10 mouse cellular contexts compared by ENCODE assay signal in the genomic region with DNA sequence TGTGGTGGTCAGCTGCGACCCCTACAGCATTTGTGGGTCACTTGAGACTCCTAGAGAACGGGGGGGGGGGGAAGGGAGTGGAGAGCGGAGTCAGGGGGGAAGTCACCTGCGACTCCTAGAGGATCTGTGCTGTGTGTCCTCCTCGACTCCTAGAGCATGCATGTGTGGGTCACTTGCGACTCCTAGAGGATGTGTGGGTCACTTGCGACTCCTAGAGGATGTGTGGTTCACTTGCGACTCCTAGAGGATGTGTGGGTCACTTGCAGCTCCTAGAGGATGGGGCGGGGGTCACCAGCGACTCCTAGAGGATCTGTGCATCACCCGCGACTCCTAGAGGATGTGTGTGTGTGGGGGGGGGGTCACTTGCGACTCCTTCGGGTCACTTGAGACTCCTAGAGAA. TPM values are rescaled to one million over a fixed set of nuclear protein-coding genes. Genes with fewer than 3 reads are reported as not detected.
DNase-seq lines count a peak whose midpoint lies in the region; ATAC-seq and TF ChIP-seq lines count a peak whose summit lies in the region.
"Had no signal": no experiment of that assay in that cellular context is flagged by ENCODE, and none has a peak within 500 bp of the region (broad histone marks: within the 10 kb centered on the region; RNA-seq: fewer than 3 reads in every experiment).

No protein-coding gene starts in this region.

- no peak overlapping the region for H3K27ac ChIP-seq in CH12.LX (ENCODE audit: insufficient read depth, low read depth)
- H3K27ac ChIP-seq in bone marrow, adult 2 months (ENCODE audit: control insufficient read depth, insufficient read depth, low read depth, low read length, poor library complexity): no peak overlapping the region
- no peak overlapping the region for H3K27ac ChIP-seq in liver, adult 2 months (replicated peaks; ENCODE audit: insufficient read depth, low read depth, low read length)
- H3K27ac ChIP-seq in hindbrain, embryonic 14.5 days: no peak overlapping the region

- no peaks in the 10 kb centered on the region for H3K27me3 ChIP-seq in CH12.LX (replicated peaks)
- no peaks in the 10 kb centered on the region for H3K27me3 ChIP-seq in liver, adult 2 months (ENCODE audit: control insufficient read depth, insufficient read depth, low read length)
- H3K27me3 ChIP-seq in hindbrain, embryonic 14.5 days (ENCODE audit: control insufficient read depth, insufficient read depth, low read length): no peaks in the 10 kb centered on the region

- TF ChIP-seq CTCF in CH12.LX (conservative IDR thresholded peaks at IDR 0.05 in 1 of 2, IDR thresholded peaks at IDR 0.05 in 1 of 2; ENCODE audit: low read depth in 2 of 2, low read length in 2 of 2): peak; percentile 67 to 99
- TF ChIP-seq CTCF in bone marrow, adult 2 months (IDR thresholded peaks at IDR 0.05; ENCODE audit: control insufficient read depth, insufficient read depth, low read length): peak; percentile 91
- peak; percentile 97 for TF ChIP-seq CTCF in liver, adult 2 months (IDR thresholded peaks at IDR 0.05; ENCODE audit: low read depth, low read length)

- H3K4me2 ChIP-seq in CH12.LX (ENCODE audit: insufficient read depth, low read depth, poor library complexity, severe bottlenecking): no peak overlapping the region
- H3K4me2 ChIP-seq in hindbrain, embryonic 14.5 days (replicated peaks): no peak overlapping the region

- H3K9me3 ChIP-seq in CH12.LX (replicated peaks; ENCODE audit: low read length): no peaks in the 10 kb centered on the region
- H3K9me3 ChIP-seq in hindbrain, embryonic 14.5 days (ENCODE audit: control insufficient read depth, low read length): no peaks in the 10 kb centered on the region

- in situ Hi-C loops in CH12.LX (cut with MboI; ENCODE audit: low pct_ligation_motif_present, low pct_unique_long_range_greater_than_20kb, low sequenced_read_pairs): loop anchor here (5.0 to 10.0 kb wide), 3 partner anchors 165 to 627 kb away; no protein-coding TSS in a partner anchor

- no peak for TF ChIP-seq POLR2A in CH12.LX (IDR thresholded peaks at IDR 0.05; ENCODE audit: low read depth, low read length)
- TF ChIP-seq POLR2A in bone marrow, adult 2 months (IDR thresholded peaks at IDR 0.05; ENCODE audit: borderline replicate concordance, control insufficient read depth, low read depth, low read length): no peak
- no peak for TF ChIP-seq POLR2A in liver, adult 2 months (IDR thresholded peaks at IDR 0.05; ENCODE audit: extremely low read depth, insufficient read depth, low read length)

- no peaks in the 10 kb centered on the region for H3K79me2 ChIP-seq in CH12.LX (replicated peaks; ENCODE audit: control insufficient read depth, extremely low read depth, insufficient read depth, poor library complexity, severe bottlenecking)
- no peaks in the 10 kb centered on the region for H3K79me2 ChIP-seq in liver, adult 2 months (ENCODE audit: control insufficient read depth, insufficient read depth, low read length)

- no peak for TF ChIP-seq EP300 in CH12.LX (IDR thresholded peaks at IDR 0.05; ENCODE audit: low read length)

- dilution Hi-C loops in CH12.LX (cut with MboI; ENCODE audit: extremely low pct_ligation_motif_present, extremely low pct_unique_long_range_greater_than_20kb, low sequenced_read_pairs): no loop called here

- ATAC-seq in neutrophil, adult 5-6 weeks (ENCODE audit: extremely low read depth, insufficient number of reproducible peaks, low FRiP score, poor library complexity, severe bottlenecking): peak; percentile 81
- ATAC-seq in hindbrain, embryonic 14.5 days (ENCODE audit: low FRiP score): no peak

- TF ChIP-seq RAD21 in CH12.LX (IDR thresholded peaks at IDR 0.05; ENCODE audit: low read depth, low read length): peak; percentile 92

- 55% methylated on average over 14 of the region's 14 CpGs for WGBS in bone marrow, adult 2 months
- 49% methylated on average over 14 of the region's 14 CpGs for WGBS in liver, adult 2 months
- 62% methylated on average over 14 of the region's 14 CpGs for whole genome bisulfite sequencing in hindbrain, embryonic 14.5 days

- H3K4me3 ChIP-seq in CH12.LX (replicated peaks in 1 of 3; ENCODE audit: low read depth in 2 of 3, low read length in 2 of 3, poor library complexity in 1 of 3): no peak overlapping the region
- no peak overlapping the region for H3K4me3 ChIP-seq in bone marrow, adult 2 months (replicated peaks; ENCODE audit: control insufficient read depth, low read depth, low read length)
- no peak overlapping the region for H3K4me3 ChIP-seq in liver, adult 2 months (ENCODE audit: insufficient read depth, low read depth, low read length)
- no peak overlapping the region for H3K4me3 ChIP-seq in hindbrain, embryonic 14.5 days (replicated peaks; ENCODE audit: low read length)
- H3K4me3 ChIP-seq: erythroblast, embryonic 14.5 days had no signal

- H3K36me3 ChIP-seq in CH12.LX (replicated peaks in 1 of 2; ENCODE audit: control insufficient read depth in 1 of 2, insufficient read depth in 1 of 2, low read length in 1 of 2): no peaks in the 10 kb centered on the region
- no peaks in the 10 kb centered on the region for H3K36me3 ChIP-seq in liver, adult 2 months (ENCODE audit: control insufficient read depth, insufficient read depth, low read length)
- H3K36me3 ChIP-seq in hindbrain, embryonic 14.5 days (replicated peaks; ENCODE audit: control insufficient read depth, insufficient read depth): no peaks in the 10 kb centered on the region

- DNase-seq in layer of hippocampus, adult 11-12 months (ENCODE audit: low spot score): peak; percentile 47
- no peak for DNase-seq in layer of hippocampus, adult 8-10 months (ENCODE audit: low spot score in 2 of 2)
- peak; percentile 87 for DNase-seq in CH12.LX (ENCODE audit: extremely low read depth)
- DNase-seq in heart, adult 9 months (ENCODE audit: low spot score in 2 of 2): peak; percentile 40 to 44
- peak; percentile 76 for DNase-seq in liver, adult 2 months (ENCODE audit: extremely low read depth, low read depth, low spot score)
- DNase-seq in hindbrain, embryonic 14.5 days (ENCODE audit: low spot score): no peak

- peaks cover 0 to under 1% of the 10 kb centered on the region in 2 experiments; a peak in 1 of 4 replicates for H3K4me1 ChIP-seq in CH12.LX (ENCODE audit: control insufficient read depth in 1 of 2, insufficient read depth in 2 of 2)
- H3K4me1 ChIP-seq in bone marrow, adult 2 months (ENCODE audit: control insufficient read depth, insufficient read depth, low read length): no peaks in the 10 kb centered on the region
- no peaks in the 10 kb centered on the region for H3K4me1 ChIP-seq in liver, adult 2 months (ENCODE audit: control insufficient read depth, insufficient read depth, low read length)
- H3K4me1 ChIP-seq in hindbrain, embryonic 14.5 days (replicated peaks; ENCODE audit: control insufficient read depth, insufficient read depth, low read length): no peaks in the 10 kb centered on the region

- no peak overlapping the region for H3K9ac ChIP-seq in CH12.LX (ENCODE audit: insufficient read depth, low read depth)
- no peak overlapping the region for H3K9ac ChIP-seq in liver, adult 2 months (ENCODE audit: low read depth, low read length)
- no peak overlapping the region for H3K9ac ChIP-seq in hindbrain, embryonic 14.5 days

TF ChIP-seq in CH12.LX, 34 proteins besides CTCF, POLR2A, EP300 and RAD21 (continues in another document):
- TF ChIP-seq BHLHE40 (IDR thresholded peaks at IDR 0.05; ENCODE audit: low read depth, low read length) (peak; percentile 67; the same call in 1 of the 2 replicates), GABPA (IDR thresholded peaks at IDR 0.05; ENCODE audit: insufficient replicate concordance, low read depth, low read length) (no peak)

RNA-seq across cellular contexts. Expression of a gene that starts 2.0 kb away (rescaled TPM):
- not detected for total RNA-seq in layer of hippocampus, adult 8-10 months (2022)
- total RNA-seq in CH12.LX (2012; rRNA removed) (0.08 and 0.17 TPM in 2 replicates), CH12.LX (2014; rRNA removed) (not detected in 2 replicates)
- polyA plus RNA-seq in CH12.LX (2012; ENCODE audit: insufficient read length, low read depth): 0.55 and 0.77 TPM in 2 replicates
- polyA plus RNA-seq in bone marrow, adult 2 months (2011; ENCODE audit: insufficient read depth, insufficient read length, low replicate concordance, missing spikeins): 1.4 TPM in 1 of 2 replicates, not detected in the other
- not detected in 2 replicates for total RNA-seq in liver, adult 2 months (2014; rRNA removed)
- not detected in 2 replicates for polyA plus RNA-seq in liver, adult 2 months (2012; rRNA removed)
- not detected in 2 replicates for total RNA-seq in neutrophil, adult 5-6 weeks (2017)
- not detected in 2 replicates for polyA plus RNA-seq in hindbrain, embryonic 14.5 days (2014; fragmentation: Nextera tagmentation; extraction: Ambion mirVana)
- polyA plus RNA-seq: erythroblast, embryonic 14.5 days; neural tube, embryonic 14.5 days had no signal

RNA-seq across cellular contexts. Expression of a gene that starts 11.3 kb away (rescaled TPM):
- 10 to 100 TPM; 35.0 to 38.8 (median 37.4) TPM for total RNA-seq in layer of hippocampus, adult 8-10 months (2022)
- total RNA-seq in CH12.LX (2012; rRNA removed) (19.8 and 26.5 TPM in 2 replicates), CH12.LX (2014; rRNA removed) (10.6 and 11.3 TPM in 2 replicates)
- 19.2 and 23.8 TPM in 2 replicates for polyA plus RNA-seq in CH12.LX (2012; ENCODE audit: insufficient read length, low read depth)
- 17.1 and 27.6 TPM in 2 replicates for polyA plus RNA-seq in bone marrow, adult 2 months (2011; ENCODE audit: insufficient read depth, insufficient read length, low replicate concordance, missing spikeins)
- 9.5 and 14.9 TPM in 2 replicates for total RNA-seq in liver, adult 2 months (2014; rRNA removed)
- 23.4 and 28.0 TPM in 2 replicates for polyA plus RNA-seq in liver, adult 2 months (2012; rRNA removed)
- total RNA-seq in neutrophil, adult 5-6 weeks (2017): 32.7 and 34.8 TPM in 2 replicates
- polyA plus RNA-seq in hindbrain, embryonic 14.5 days (2014; fragmentation: Nextera tagmentation; extraction: Ambion mirVana): 15.0 and 15.5 TPM in 2 replicates

RNA-seq across cellular contexts. Expression of a gene that starts 44.1 kb away (rescaled TPM):
- 1 to 10 TPM; 4.3 to 6.2 (median 5.3) TPM for total RNA-seq in layer of hippocampus, adult 8-10 months (2022)
- total RNA-seq in CH12.LX (2012; rRNA removed): 7.9 and 8.3 TPM in 2 replicates
- 5.9 and 9.7 TPM in 2 replicates for total RNA-seq in CH12.LX (2014; rRNA removed)
- 11.9 and 12.2 TPM in 2 replicates for polyA plus RNA-seq in CH12.LX (2012; ENCODE audit: insufficient read length, low read depth)
- polyA plus RNA-seq in bone marrow, adult 2 months (2011; ENCODE audit: insufficient read depth, insufficient read length, low replicate concordance, missing spikeins): 8.1 and 23.2 TPM in 2 replicates
- 2.0 and 3.0 TPM in 2 replicates for total RNA-seq in liver, adult 2 months (2014; rRNA removed)
- 2.7 and 3.2 TPM in 2 replicates for polyA plus RNA-seq in liver, adult 2 months (2012; rRNA removed)
- total RNA-seq in neutrophil, adult 5-6 weeks (2017): 11.5 and 15.1 TPM in 2 replicates
- 7.4 and 8.3 TPM in 2 replicates for polyA plus RNA-seq in hindbrain, embryonic 14.5 days (2014; fragmentation: Nextera tagmentation; extraction: Ambion mirVana)

RNA-seq across cellular contexts. Expression of a gene that starts 59.0 kb away (rescaled TPM):
- total RNA-seq in layer of hippocampus, adult 8-10 months (2022): 1 to 10 TPM; 4.3 to 5.9 (median 5.0) TPM
- total RNA-seq in CH12.LX (2012; rRNA removed) (1.9 and 3.6 TPM in 2 replicates), CH12.LX (2014; rRNA removed) (1.2 TPM in 2 replicates)
- polyA plus RNA-seq in CH12.LX (2012; ENCODE audit: insufficient read length, low read depth): 2.1 and 2.8 TPM in 2 replicates
- 5.7 and 16.5 TPM in 2 replicates for polyA plus RNA-seq in bone marrow, adult 2 months (2011; ENCODE audit: insufficient read depth, insufficient read length, low replicate concordance, missing spikeins)
- 31.9 and 37.9 TPM in 2 replicates for total RNA-seq in liver, adult 2 months (2014; rRNA removed)
- polyA plus RNA-seq in liver, adult 2 months (2012; rRNA removed): 19.1 and 20.1 TPM in 2 replicates
- total RNA-seq in neutrophil, adult 5-6 weeks (2017): 24.3 and 26.1 TPM in 2 replicates
- polyA plus RNA-seq in hindbrain, embryonic 14.5 days (2014; fragmentation: Nextera tagmentation; extraction: Ambion mirVana): 0.78 and 1.4 TPM in 2 replicates
- polyA plus RNA-seq: erythroblast, embryonic 14.5 days had no signal

Comparison
In these comparisons a context has a peak if more than half of its experiments do, and no peak if none do; other contexts are left out.
1. DNase-seq: peak in layer of hippocampus, adult 11-12 months (single experiment), CH12.LX (single experiment), heart, adult 9 months (2 of 2) and liver, adult 2 months (single experiment); none in layer of hippocampus, adult 8-10 months (0 of 2) and hindbrain, embryonic 14.5 days (single experiment).
2. Peak in every context shown above with its lines, with median percentiles within 50 percentile points of each other: CTCF ChIP-seq.